Mouse (Mus musculus) limb, embryonic 13.5 days (tissue): ENCODE measurements around the gene Tead2. TPM values are rescaled to one million over a fixed set of nuclear protein-coding genes. Genes with fewer than 3 reads are reported as not detected.

Experiments
- ATAC-seq: fragments of 200-750 bp; cut with Nextera tagmentation; 2 replicates; pipeline ENCODE4 v1.8.0; 2017; ENCODE audit warnings: low read depth, moderate number of reproducible peaks, moderate TSS enrichment; ENCODE audit not compliant: low FRiP score
- H3K27ac ChIP-seq: fragments of 300-500 bp; sonication (generic); 2 replicates; pipeline ENCODE4 v1.5.1; 2015; ENCODE audit warnings: inconsistent platforms, mild to moderate bottlenecking, moderate library complexity
- H3K27me3 ChIP-seq: fragments of 300-500 bp; sonication (generic); 2 replicates; pipeline ENCODE4 v1.6.1; 2015; ENCODE audit warnings: mild to moderate bottlenecking, inconsistent platforms
- H3K36me3 ChIP-seq: fragments of 300-500 bp; sonication (generic); 2 replicates; pipeline ENCODE4 v1.6.1; 2015; ENCODE audit warnings: inconsistent platforms, mild to moderate bottlenecking, moderate library complexity
- H3K4me1 ChIP-seq: fragments of 300-500 bp; sonication (generic); 2 replicates; pipeline ENCODE4 v1.6.1; 2015; ENCODE audit warnings: inconsistent platforms
- H3K4me2 ChIP-seq: fragments of 300-500 bp; sonication (generic); replicated peaks from 2 replicates; pipeline ENCODE4 v1.6.1; 2015; ENCODE audit warnings: inconsistent platforms, mild to moderate bottlenecking, moderate library complexity
- H3K4me3 ChIP-seq: fragments of 300-500 bp; sonication (generic); 2 replicates; pipeline ENCODE4 v1.5.1; 2015; ENCODE audit warnings: moderate library complexity, mild to moderate bottlenecking, inconsistent platforms
- H3K9ac ChIP-seq: fragments of 300-500 bp; sonication (generic); 2 replicates; pipeline ENCODE4 v1.6.1; 2015; ENCODE audit warnings: mild to moderate bottlenecking, inconsistent platforms
- H3K9me3 ChIP-seq: fragments of 300-500 bp; sonication (generic); 2 replicates; pipeline ENCODE4 v1.6.1; 2016; ENCODE audit warnings: inconsistent platforms
- WGBS: fragments of 180-500 bp; shearing (Covaris S2); methylation state at CpG from one replicate; pipeline ENCODE4 v1.1.7; 2015; 5-methylcytosine and 5-hydroxymethylcytosine counted together
- polyA plus RNA-seq: library from polyadenylated mRNA; unstranded; fragments of >200 nt; fragmentation: Nextera tagmentation; extraction: Ambion mirVana; gene quantifications from 2 replicates; pipeline ENCODE4 v1.2.1, GENCODE M21; 2015

The Tead2 gene
- polyA plus RNA-seq, 1 experiment from 2014 or later = 263 TPM

GRCm38 (mm10) chr7:45178550-45178949, 37.0 kb upstream of the Tead2 start:
- 19% methylated on average over 7 of the region's 7 CpGs for WGBS
- no peak for ATAC-seq
- H3K4me2 ChIP-seq = no peak overlapping the region
- H3K9me3 ChIP-seq = 0 out of 2 replicates have a peak, but pooled peaks cover 4% of the 10 kb centered on the region
- no peak overlapping the region for H3K27ac ChIP-seq
- H3K27me3 ChIP-seq = peaks cover 98% of the 10 kb centered on the region
- no peaks in the 10 kb centered on the region for H3K36me3 ChIP-seq
- H3K9ac ChIP-seq = no peak overlapping the region
- H3K4me3 ChIP-seq = no peak overlapping the region
- H3K4me1 ChIP-seq = peaks cover 27% of the 10 kb centered on the region

GRCm38 (mm10) chr7:45179469-45179868, 36.1 kb upstream of the Tead2 start, which contains the start of gene Gfy:
Gene Gfy, minus strand, starts transcription at chr7:45179569.
- H3K4me2 ChIP-seq = no peak within 1 kb of the TSS
- ATAC-seq = no peak
- 0 out of 2 replicates have a peak, but pooled peaks cover 4% of the 10 kb centered on the region for H3K9me3 ChIP-seq
- H3K4me3 ChIP-seq = no peak within 1 kb of the TSS
- WGBS = 31% methylated on average over 7 of the region's 7 CpGs
- no peak within 1 kb of the TSS for H3K27ac ChIP-seq
- H3K27me3 ChIP-seq = peaks cover 100% of the 10 kb centered on the region
- H3K36me3 ChIP-seq = no peaks in the 10 kb centered on the region
- no peak within 1 kb of the TSS for H3K9ac ChIP-seq
- H3K4me1 ChIP-seq = peaks cover 27% of the 10 kb centered on the region

- no peak for ATAC-seq
- no peak within 1 kb of the TSS for H3K27ac ChIP-seq
- H3K4me2 ChIP-seq = 0 out of 2 replicates have a peak within 1 kb of the TSS, but pooled peaks have one; percentile 12
- peaks cover 17% of the 10 kb centered on the region for H3K4me1 ChIP-seq
- no peaks in the 10 kb centered on the region for H3K9me3 ChIP-seq
- peak within 1 kb of the TSS; percentile 12 for H3K4me3 ChIP-seq
- H3K27me3 ChIP-seq = peaks cover 99% of the 10 kb centered on the region
- H3K9ac ChIP-seq = no peak within 1 kb of the TSS
- 10% methylated on average over 20 of the region's 20 CpGs for WGBS
- H3K36me3 ChIP-seq = no peaks in the 10 kb centered on the region
Measured at GRCm38 (mm10) chr7:45180896-45181477, 34.6 kb upstream of the Tead2 start, which contains the start of gene Pth2. Gene Pth2, plus strand, starts transcription at chr7:45180995.

GRCm38 (mm10) chr7:45181540-45181939, 34.0 kb upstream of the Tead2 start:
- H3K4me3 ChIP-seq = peak overlapping the region; percentile 12
- H3K4me1 ChIP-seq = peaks cover 16% of the 10 kb centered on the region
- H3K9me3 ChIP-seq = no peaks in the 10 kb centered on the region
- H3K27ac ChIP-seq = no peak overlapping the region
- ATAC-seq = peak; percentile 2; the same call in 1 of the 2 replicates
- peaks cover 98% of the 10 kb centered on the region for H3K27me3 ChIP-seq
- no peaks in the 10 kb centered on the region for H3K36me3 ChIP-seq
- no peak overlapping the region for H3K9ac ChIP-seq
- H3K4me2 ChIP-seq = 0 out of 2 replicates have a peak overlapping the region, but pooled peaks have one; percentile 12
- 6% methylated on average over 35 of the region's 35 CpGs for WGBS

- under 1% methylated on average over 34 of the region's 34 CpGs for whole genome bisulfite sequencing
- H3K9ac ChIP-seq = peak overlapping the region; percentile 53; the same call in 1 of the 2 replicates
Measured at GRCm38 (mm10) chr7:45182199-45182601, 33.4 kb upstream of the Tead2 start.

GRCm38 (mm10) chr7:45182606-45183005, 32.9 kb upstream of the Tead2 start:
- peaks cover 16% of the 10 kb centered on the region for H3K4me1 ChIP-seq
- no peak for ATAC-seq
- peaks cover 90% of the 10 kb centered on the region for H3K27me3 ChIP-seq
- peak overlapping the region; percentile 53 for H3K9ac ChIP-seq
- H3K9me3 ChIP-seq = no peaks in the 10 kb centered on the region
- no peak overlapping the region for H3K27ac ChIP-seq
- WGBS = 18% methylated on average over 11 of the region's 11 CpGs
- H3K4me3 ChIP-seq = peak overlapping the region; percentile 34
- H3K36me3 ChIP-seq = no peaks in the 10 kb centered on the region
- H3K4me2 ChIP-seq = peak overlapping the region; percentile 61

More at GRCm38 (mm10) chr7:45182199-45182601, 33.4 kb upstream of the Tead2 start:
- Histone ChIP-seq H3K4me1 (peaks cover 16% of the 10 kb centered on the region), H3K9me3 (no peaks in the 10 kb centered on the region), H3K36me3 (no peaks in the 10 kb centered on the region), H3K27ac (no peak overlapping the region), H3K4me3 (peak overlapping the region; percentile 34), H3K4me2 (peak overlapping the region; percentile 61), H3K27me3 (peaks cover 94% of the 10 kb centered on the region)
- ATAC-seq = peak; percentile 89

GRCm38 (mm10) chr7:45183672-45184071, 31.9 kb upstream of the Tead2 start:
- H3K4me1 ChIP-seq = peaks cover 16% of the 10 kb centered on the region
- H3K9me3 ChIP-seq = no peaks in the 10 kb centered on the region
- WGBS = 62% methylated on average over 7 of the region's 7 CpGs

GRCm38 (mm10) chr7:45185921-45186320, 29.6 kb upstream of the Tead2 start:
- WGBS = 50% methylated on average over 7 of the region's 7 CpGs
- Histone ChIP-seq H3K9ac (peak overlapping the region; percentile 5; the same call in 1 of the 2 replicates), H3K36me3 (no peaks in the 10 kb centered on the region), H3K4me1 (peaks cover 14% of the 10 kb centered on the region), H3K9me3 (no peaks in the 10 kb centered on the region), H3K27me3 (peaks cover 82% of the 10 kb centered on the region), H3K4me3 (no peak overlapping the region), H3K4me2 (no peak overlapping the region), H3K27ac (no peak overlapping the region)
- no peak for ATAC-seq

More at GRCm38 (mm10) chr7:45183672-45184071, 31.9 kb upstream of the Tead2 start:
- Histone ChIP-seq H3K36me3 (no peaks in the 10 kb centered on the region), H3K27me3 (peaks cover 87% of the 10 kb centered on the region), H3K27ac (no peak overlapping the region), H3K4me3 (no peak overlapping the region), H3K9ac (no peak overlapping the region), H3K4me2 (no peak overlapping the region)
- no peak for ATAC-seq

- WGBS = 50% methylated on average over 16 of the region's 16 CpGs
- Histone ChIP-seq H3K4me2 (no peak overlapping the region), H3K4me1 (peaks cover 16% of the 10 kb centered on the region), H3K27ac (no peak overlapping the region), H3K9ac (0 out of 2 replicates have a peak overlapping the region, but pooled peaks have one; percentile 13), H3K4me3 (no peak overlapping the region), H3K27me3 (peaks cover 49% of the 10 kb centered on the region), H3K36me3 (no peaks in the 10 kb centered on the region), H3K9me3 (no peaks in the 10 kb centered on the region)
- no peak for ATAC-seq
Measured at GRCm38 (mm10) chr7:45189600-45189999, 26.0 kb upstream of the Tead2 start.

- no peaks in the 10 kb centered on the region for H3K9me3 ChIP-seq
- H3K9ac ChIP-seq = no peak overlapping the region
- no peak overlapping the region for H3K4me2 ChIP-seq
- H3K27ac ChIP-seq = no peak overlapping the region
- H3K27me3 ChIP-seq = peaks cover 44% of the 10 kb centered on the region
- 87% methylated on average over 6 of the region's 6 CpGs for WGBS
- no peak overlapping the region for H3K4me3 ChIP-seq
- no peaks in the 10 kb centered on the region for H3K36me3 ChIP-seq
- no peak for ATAC-seq
- peaks cover 16% of the 10 kb centered on the region for H3K4me1 ChIP-seq
Measured at GRCm38 (mm10) chr7:45190186-45190585, 25.4 kb upstream of the Tead2 start.

- no peaks in the 10 kb centered on the region for H3K9me3 ChIP-seq
- H3K27me3 ChIP-seq = peaks cover 41% of the 10 kb centered on the region
- H3K4me2 ChIP-seq = no peak overlapping the region
- no peaks in the 10 kb centered on the region for H3K36me3 ChIP-seq
- WGBS = 66% methylated on average over 2 of the region's 2 CpGs
- H3K4me1 ChIP-seq = peaks cover 15% of the 10 kb centered on the region
- no peak overlapping the region for H3K9ac ChIP-seq
- no peak overlapping the region for H3K4me3 ChIP-seq
- ATAC-seq = no peak
- no peak overlapping the region for H3K27ac ChIP-seq
Measured at GRCm38 (mm10) chr7:45191161-45191560, 24.4 kb upstream of the Tead2 start.

GRCm38 (mm10) chr7:45191803-45192363, 23.7 kb upstream of the Tead2 start:
- 6% methylated on average over 8 of the region's 8 CpGs for WGBS
- Histone ChIP-seq H3K27ac (peak overlapping the region; percentile 67), H3K4me3 (no peak overlapping the region), H3K9ac (0 out of 2 replicates have a peak overlapping the region, but pooled peaks have one; percentile 19), H3K4me1 (peaks cover 13% of the 10 kb centered on the region), H3K27me3 (peaks cover 35% of the 10 kb centered on the region), H3K9me3 (no peaks in the 10 kb centered on the region), H3K4me2 (0 out of 2 replicates have a peak overlapping the region, but pooled peaks have one; percentile 14), H3K36me3 (no peaks in the 10 kb centered on the region)
- ATAC-seq = peak; percentile 87
